Mouse (Mus musculus): ENCODE measurements around the gene B4galt7.
"Not testable (repeated sequence)": the region's sequence is repeated elsewhere in the genome, so short reads cannot be mapped to it uniquely, and the experiment has no call there.

Gene B4galt7

GRCm38 (mm10) chr13:55599566-55600540 lies at the start of gene B4galt7:
B4galt7 (plus strand) TSS chr13:55599896.
- peak; percentile 81 for DNase-seq

DNA sequence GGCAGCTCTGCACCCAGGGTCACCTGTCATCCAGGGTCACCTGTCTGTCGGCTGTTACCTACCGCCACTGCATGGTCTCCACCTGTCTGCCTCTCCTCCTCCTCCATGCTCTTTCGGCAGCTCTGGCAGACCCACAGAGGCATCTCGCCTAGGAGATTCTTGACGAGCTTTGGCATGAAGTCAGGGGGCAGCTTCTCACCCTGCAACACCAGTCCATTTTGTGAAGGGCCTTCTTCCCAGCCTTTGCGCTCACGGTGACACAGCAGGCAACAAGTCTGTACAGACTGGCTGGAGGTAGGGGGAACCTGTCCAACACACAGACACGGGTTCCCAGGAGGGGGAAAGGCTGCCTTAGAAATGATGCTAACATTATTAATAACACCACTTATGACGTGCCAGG lies 43.8 kb upstream of the B4galt7 start:
- DNase-seq: no peak

GRCm38 (mm10) chr13:55557499-55557898 lies 42.2 kb upstream of the B4galt7 start:
- no peak for DNase-seq

DNA sequence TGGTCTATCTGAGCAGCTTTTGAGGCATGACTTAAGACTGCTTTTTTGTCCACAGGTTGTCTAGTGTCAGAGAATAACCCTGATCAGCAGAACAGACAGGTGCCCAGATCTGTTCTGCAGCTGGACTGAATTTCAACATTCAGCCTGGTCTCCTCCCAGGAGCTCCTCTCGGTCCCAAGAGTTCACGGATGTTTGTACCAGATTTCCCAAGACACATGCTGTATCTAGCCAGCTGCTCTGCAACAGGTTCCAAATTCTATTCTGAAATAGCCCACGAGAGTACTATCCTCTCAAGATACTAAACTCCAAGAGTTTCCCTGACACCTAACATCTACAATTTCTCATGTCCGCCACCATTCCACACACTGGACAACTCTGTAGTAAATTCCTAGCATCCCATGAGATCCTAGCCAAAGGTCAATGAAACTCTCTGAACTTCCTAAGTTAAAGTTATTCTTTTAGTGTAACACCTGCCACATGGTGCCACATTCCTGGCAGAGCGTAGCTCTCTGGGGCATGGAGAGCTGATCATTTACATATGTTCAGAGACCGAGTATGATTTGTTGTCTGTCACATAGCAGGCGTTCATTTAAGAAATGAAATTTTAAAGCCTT lies 36.3 kb upstream of the B4galt7 start:
- no peak for DNase-seq

DNA sequence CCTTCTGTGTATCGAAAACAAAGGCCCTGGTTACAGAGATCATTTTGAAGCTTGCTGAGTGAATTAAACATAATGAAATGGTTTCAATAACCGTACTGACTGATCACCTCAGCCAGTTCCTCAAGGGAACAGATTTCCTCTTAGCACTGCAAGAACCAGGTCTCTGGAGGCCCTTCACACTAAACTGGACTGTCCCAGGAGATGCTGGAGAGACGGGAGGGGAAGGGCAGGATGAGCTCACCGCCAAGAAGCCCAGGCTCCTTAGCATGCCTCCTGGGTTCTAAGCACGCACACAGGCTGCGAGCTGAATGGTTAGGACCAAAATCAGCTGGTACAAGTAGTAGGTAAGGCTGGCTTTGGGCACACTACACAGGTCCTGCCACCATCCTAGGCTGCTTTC lies 32.7 kb upstream of the B4galt7 start:
- DNase-seq: no peak

DNA sequence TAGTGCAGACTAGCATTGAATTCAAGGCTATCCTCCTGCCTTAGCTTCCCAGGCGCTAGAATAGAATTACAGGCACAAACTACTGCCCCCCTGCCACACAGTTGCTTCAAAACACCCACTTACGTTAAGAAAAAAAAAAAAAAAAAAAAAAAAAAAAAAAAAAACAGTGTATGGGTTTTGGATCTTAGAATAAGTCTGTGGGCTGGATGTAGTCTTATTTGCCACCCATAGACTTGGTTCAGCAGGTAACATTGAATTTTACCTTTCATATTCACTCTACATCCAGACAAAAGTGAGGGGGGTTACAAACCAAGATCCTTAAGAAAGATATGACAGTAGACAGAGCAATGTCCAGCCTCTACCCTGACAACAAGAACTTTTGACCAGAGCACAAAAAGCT lies 31.7 kb upstream of the B4galt7 start:
- no peak for DNase-seq

GRCm38 (mm10) chr13:55568524-55568923 lies 31.2 kb upstream of the B4galt7 start:
- not testable (repeated sequence) for DNase-seq

GRCm38 (mm10) chr13:55569726-55570285 lies 29.9 kb upstream of the B4galt7 start:
- DNase-seq: peak; percentile 48

DNA sequence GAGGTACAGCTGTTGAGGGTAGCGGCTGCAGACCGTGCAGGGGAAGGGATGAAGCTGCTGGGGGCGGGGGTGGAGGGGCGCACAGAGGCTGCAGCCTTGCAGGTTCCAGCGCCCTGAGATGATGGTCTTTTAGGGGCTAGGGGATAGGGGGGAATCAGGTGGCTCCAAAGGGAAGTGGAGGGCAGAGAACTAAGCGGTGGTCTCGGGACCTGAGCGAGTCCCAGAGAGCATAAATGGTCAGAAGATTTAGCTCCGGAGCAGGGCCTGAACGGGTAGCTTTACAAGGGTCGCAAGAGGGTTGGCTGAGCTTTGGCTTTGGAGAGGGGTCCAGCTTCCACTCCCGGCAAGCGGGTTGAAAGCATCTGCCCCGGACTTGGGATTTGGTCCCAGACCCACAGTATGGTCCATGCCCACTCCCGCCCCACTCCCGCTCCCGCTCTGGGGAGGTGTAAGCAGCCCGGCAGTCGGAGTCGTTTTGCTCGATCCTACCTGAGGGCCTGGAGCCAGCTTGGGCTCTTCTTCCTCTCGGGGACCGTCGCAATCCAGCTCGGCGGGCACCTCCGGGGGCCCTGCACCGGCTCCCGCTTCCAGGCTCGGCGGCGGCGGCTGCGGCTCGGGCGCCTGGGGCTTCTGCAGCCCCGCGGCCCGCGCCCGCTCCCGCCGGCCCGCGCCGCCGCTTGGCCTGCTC lies 29.3 kb upstream of the B4galt7 start:
- DNase-seq: peak; percentile 70

- peak; percentile 96 for DNase-seq
These were observed 28.5 kb upstream of the B4galt7 start, which contains the start of gene Fam193b for GRCm38 (mm10) chr13:55571027-55571751. Fam193b (minus strand) TSS chr13:55571120.

GRCm38 (mm10) chr13:55571977-55572376 lies 27.7 kb upstream of the B4galt7 start:
- DNase-seq: no peak

DNA sequence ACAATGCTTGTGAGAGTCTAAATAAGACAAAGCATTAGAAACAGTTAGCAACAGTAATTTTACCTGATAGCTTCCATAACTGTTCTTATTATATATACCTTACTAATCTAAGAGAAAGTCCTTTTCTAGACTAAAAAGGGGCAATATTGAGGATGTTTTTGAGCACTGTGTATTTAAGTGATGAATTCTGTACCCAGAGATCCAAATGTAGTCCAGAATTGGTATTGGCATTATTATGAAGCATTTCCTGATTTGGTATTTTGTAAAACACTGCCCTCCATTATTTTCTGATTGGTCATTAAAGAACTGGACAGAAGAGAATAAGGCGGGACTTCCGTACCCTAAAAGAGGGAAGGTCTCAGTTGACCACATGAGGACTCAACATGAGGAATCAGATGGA lies 26.3 kb upstream of the B4galt7 start, which contains the start of gene Tmed9:
Gene Tmed9, plus strand, starts transcription at position 301 of the 400 bp plus-strand sequence.
- DNase-seq: no peak

GRCm38 (mm10) chr13:55574321-55574720 lies 25.4 kb upstream of the B4galt7 start:
- DNase-seq: no peak

- DNase-seq: peak; percentile 32
These were observed 23.8 kb upstream of the B4galt7 start for GRCm38 (mm10) chr13:55575932-55576331.

- DNase-seq: not testable (repeated sequence)
These were observed 22.8 kb upstream of the B4galt7 start for GRCm38 (mm10) chr13:55576872-55577271.

- no peak for DNase-seq
These were observed 21.6 kb upstream of the B4galt7 start for GRCm38 (mm10) chr13:55578086-55578485.

- no peak for DNase-seq
These were observed 7.7 kb upstream of the B4galt7 start for GRCm38 (mm10) chr13:55591961-55592490.

DNA sequence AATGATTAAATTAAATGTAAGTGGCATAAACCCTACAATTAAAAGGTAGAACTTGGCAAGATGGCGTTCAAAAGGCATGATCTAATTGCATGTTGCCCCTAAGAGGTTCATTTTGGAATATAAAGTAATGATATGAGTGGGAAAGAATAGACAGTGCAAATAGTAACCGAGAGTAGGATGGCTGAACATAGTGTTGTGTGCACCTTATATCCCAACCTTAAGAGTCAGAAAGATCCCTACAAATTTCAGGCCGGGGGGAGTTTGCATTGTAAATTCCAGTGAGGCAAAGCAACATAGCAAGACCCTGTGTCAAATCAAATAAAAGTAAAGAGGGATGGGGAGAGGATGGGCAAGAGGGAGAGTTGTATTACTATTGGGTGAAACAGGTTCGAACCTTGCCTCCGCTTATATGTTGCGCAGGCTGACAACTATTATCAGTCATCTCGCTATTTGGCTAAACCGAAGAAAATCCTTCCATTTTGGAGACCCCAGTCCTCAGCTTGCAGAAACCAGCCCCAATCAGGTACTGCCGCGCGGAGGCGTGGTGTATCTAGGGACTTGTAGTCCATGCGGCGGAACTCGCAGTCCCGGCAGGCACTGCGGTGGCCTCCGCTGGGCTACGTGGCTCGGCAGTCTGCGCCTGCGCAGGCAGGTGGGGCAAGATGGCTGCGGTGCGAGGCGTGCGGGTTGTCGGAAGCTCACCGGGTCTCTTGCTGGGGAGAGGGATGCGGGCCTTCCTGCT lies 7.0 kb upstream of the B4galt7 start:
- peak; percentile 98 for DNase-seq

DNA sequence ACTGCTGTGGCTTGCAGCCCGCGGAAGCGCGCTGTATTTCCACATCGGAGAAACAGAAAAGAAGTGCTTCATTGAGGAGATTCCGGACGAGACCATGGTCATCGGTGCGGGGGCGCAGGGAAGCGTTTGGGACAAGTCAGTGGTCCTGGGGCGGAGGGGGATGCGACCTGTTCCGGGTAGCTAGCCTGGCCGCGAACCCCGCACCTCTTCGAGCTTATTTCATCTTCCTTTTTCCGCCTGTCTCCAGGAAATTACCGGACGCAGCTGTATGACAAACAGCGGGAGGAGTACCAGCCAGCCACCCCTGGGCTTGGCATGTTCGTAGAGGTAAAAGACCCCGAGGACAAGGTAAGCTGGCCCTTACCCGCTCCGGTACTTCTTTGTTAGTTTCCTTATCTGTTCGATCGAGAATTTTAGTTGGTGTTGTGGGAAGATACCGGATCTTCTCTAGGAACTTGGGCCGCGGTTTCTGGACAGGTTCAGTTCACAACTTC lies 6.4 kb upstream of the B4galt7 start:
- no peak for DNase-seq

GRCm38 (mm10) chr13:55595375-55595774 lies 4.3 kb upstream of the B4galt7 start:
- no peak for DNase-seq

GRCm38 (mm10) chr13:55596802-55597201 lies 2.9 kb upstream of the B4galt7 start:
- no peak for DNase-seq

Data from thymus, postnatal 14 days (tissue).